Mouse (Mus musculus) heart, embryonic 14.5 days (tissue): ENCODE data around the gene Irak4. TPM values are rescaled to one million over a fixed set of nuclear protein-coding genes. Genes with fewer than 3 reads are reported as not detected.
A peak's percentile ranks its signal among the peaks of the same experiment; 100 is the strongest.

Experiments
- ATAC-seq: fragments of 200-750 bp; cut with Nextera tagmentation; 2 replicates; pipeline ENCODE4 v1.8.0; 2017; ENCODE audit warnings: low read depth, moderate TSS enrichment; ENCODE audit not compliant: insufficient number of reproducible peaks, insufficient read depth, low FRiP score
- H3K27ac ChIP-seq, 2 experiments: fragments of 200-500 bp in 1 of 2; fragments of 300-500 bp in 1 of 2; sonication (generic) in 1 of 2; replicated peaks in 1 of 2; 2 replicates each; pipeline ENCODE4 v1.5.1; 2012 to 2014; ENCODE audit warnings: low read depth in 2 of 2, low read length in 2 of 2, control low read depth in 1 of 2, mild to moderate bottlenecking in 1 of 2, mixed read lengths in 1 of 2; ENCODE audit not compliant: control insufficient read depth in 1 of 2, insufficient read depth in 1 of 2
- H3K27me3 ChIP-seq: fragments of 300-500 bp; sonication (generic); 2 replicates; pipeline ENCODE4 v1.6.1; 2014; ENCODE audit warnings: mild to moderate bottlenecking, low read length, control low read depth; ENCODE audit not compliant: control insufficient read depth, insufficient read depth
- H3K36me3 ChIP-seq: fragments of 300-500 bp; sonication (generic); 2 replicates; pipeline ENCODE4 v1.6.1; 2014; ENCODE audit warnings: mild to moderate bottlenecking, control low read depth, low read length, mixed read lengths; ENCODE audit not compliant: control insufficient read depth, insufficient read depth
- H3K4me1 ChIP-seq, 2 experiments: fragments of 200-500 bp in 1 of 2; fragments of 300-500 bp in 1 of 2; sonication (generic) in 1 of 2; 2 replicates each; pipeline ENCODE4 v1.6.1; 2012 to 2014; ENCODE audit warnings: low read length in 2 of 2, control low read depth in 1 of 2, mixed read lengths in 1 of 2; ENCODE audit not compliant: control insufficient read depth in 2 of 2, insufficient read depth in 2 of 2
- H3K4me2 ChIP-seq: fragments of 300-500 bp; sonication (generic); 2 replicates; pipeline ENCODE4 v1.6.1; 2014; ENCODE audit warnings: mild to moderate bottlenecking, low read length
- H3K4me3 ChIP-seq, 2 experiments: fragments of 200-500 bp in 1 of 2; fragments of 300-500 bp in 1 of 2; sonication (generic) in 1 of 2; 2 replicates each; pipeline ENCODE4 v1.5.1; 2012 to 2014; ENCODE audit warnings: low read length in 2 of 2, mild to moderate bottlenecking in 2 of 2, control low read depth in 1 of 2, low read depth in 1 of 2, moderate library complexity in 1 of 2; ENCODE audit not compliant: control insufficient read depth in 1 of 2, insufficient read depth in 1 of 2
- H3K9ac ChIP-seq: fragments of 300-500 bp; sonication (generic); 2 replicates; pipeline ENCODE4 v1.6.1; 2014; ENCODE audit warnings: mild to moderate bottlenecking, low read length
- H3K9me3 ChIP-seq: fragments of 300-500 bp; sonication (generic); 2 replicates; pipeline ENCODE4 v1.6.1; 2016; ENCODE audit warnings: low read length, control low read depth; ENCODE audit not compliant: control insufficient read depth
- WGBS: fragments of 180-500 bp; shearing (Covaris S2); extraction: QIAGEN DNeasy Blood & Tissue Kit; methylation state at CpG from one replicate; pipeline ENCODE4 v1.1.7; 2014; 5-methylcytosine and 5-hydroxymethylcytosine counted together
- polyA plus RNA-seq: library from polyadenylated mRNA; unstranded; fragments of >200 nt; fragmentation: Nextera tagmentation; extraction: Ambion mirVana; gene quantifications from 2 replicates; pipeline ENCODE4 v1.2.1, GENCODE M21; 2014

Gene Irak4
- polyA plus RNA-seq, 1 experiment from 2014 or later: 3.8 TPM

- peak overlapping the region in 1 of 2 experiments; percentile 66; a peak in 2 of 4 replicates for H3K27ac ChIP-seq
- WGBS: 11% methylated on average over 18 of the region's 22 CpGs
- no peaks in the 10 kb centered on the region for H3K27me3 ChIP-seq
- peak; percentile 77 for ATAC-seq
- peak overlapping the region; percentile 93 to 96 for H3K4me3 ChIP-seq
- peaks cover 2 to 4% of the 10 kb centered on the region in 2 experiments; a peak in 2 of 4 replicates for H3K4me1 ChIP-seq
- H3K36me3 ChIP-seq: 0 out of 2 replicates have a peak, but pooled peaks cover 3% of the 10 kb centered on the region
- H3K9ac ChIP-seq: peak overlapping the region; percentile 84
- H3K4me2 ChIP-seq: peak overlapping the region; percentile 84
- H3K9me3 ChIP-seq: no peaks in the 10 kb centered on the region
Measured at GRCm38 (mm10) chr15:94542567-94543408, 655 bp upstream of the Irak4 start.

- ATAC-seq: no peak
- H3K4me1 ChIP-seq: peaks cover 2 to 4% of the 10 kb centered on the region in 2 experiments; a peak in 2 of 4 replicates
- H3K36me3 ChIP-seq: 0 out of 2 replicates have a peak, but pooled peaks cover 1% of the 10 kb centered on the region
- peak overlapping the region; percentile 84 for H3K9ac ChIP-seq
- H3K4me3 ChIP-seq: peak overlapping the region; percentile 93 to 96
- 42% methylated on average over 9 of the region's 9 CpGs for WGBS
- peak overlapping the region; percentile 66 to 73; a peak in 3 of 4 replicates for H3K27ac ChIP-seq
- no peaks in the 10 kb centered on the region for H3K9me3 ChIP-seq
- H3K27me3 ChIP-seq: no peaks in the 10 kb centered on the region
- H3K4me2 ChIP-seq: peak overlapping the region; percentile 84
Measured at GRCm38 (mm10) chr15:94544052-94544636, 701 bp downstream of the Irak4 start.

GRCm38 (mm10) chr15:94544844-94545243 lies 1.4 kb downstream of the Irak4 start:
- Histone ChIP-seq H3K4me1 (peaks cover 2 to 4% of the 10 kb centered on the region in 2 experiments; a peak in 2 of 4 replicates), H3K4me2 (no peak overlapping the region), H3K27me3 (no peaks in the 10 kb centered on the region), H3K36me3 (no peaks in the 10 kb centered on the region), H3K4me3 (no peak overlapping the region), H3K9ac (no peak overlapping the region), H3K9me3 (0 out of 2 replicates have a peak, but pooled peaks cover 2% of the 10 kb centered on the region), H3K27ac (no peak overlapping the region)
- ATAC-seq: no peak
- 86% methylated on average over 4 of the region's 4 CpGs for WGBS

GRCm38 (mm10) chr15:94553536-94553935 lies 10.1 kb downstream of the Irak4 start:
- Histone ChIP-seq H3K9ac (no peak overlapping the region), H3K36me3 (no peaks in the 10 kb centered on the region), H3K4me2 (no peak overlapping the region), H3K4me3 (no peak overlapping the region), H3K9me3 (0 out of 2 replicates have a peak, but pooled peaks cover 11% of the 10 kb centered on the region), H3K27ac (no peak overlapping the region), H3K4me1 (no peaks in the 10 kb centered on the region), H3K27me3 (no peaks in the 10 kb centered on the region)
- 88% methylated on average over 9 of the region's 9 CpGs for WGBS
- no peak for ATAC-seq

GRCm38 (mm10) chr15:94557442-94557841 lies 14.0 kb downstream of the Irak4 start:
- H3K27ac ChIP-seq: no peak overlapping the region
- H3K4me3 ChIP-seq: no peak overlapping the region
- WGBS: 24% methylated on average over 7 of the region's 7 CpGs
- no peak overlapping the region for H3K4me2 ChIP-seq
- no peaks in the 10 kb centered on the region for H3K36me3 ChIP-seq
- H3K27me3 ChIP-seq: no peaks in the 10 kb centered on the region
- no peaks in the 10 kb centered on the region for H3K9me3 ChIP-seq
- no peak overlapping the region for H3K9ac ChIP-seq
- no peak for ATAC-seq
- no peaks in the 10 kb centered on the region for H3K4me1 ChIP-seq

GRCm38 (mm10) chr15:94558895-94559656 lies 15.6 kb downstream of the Irak4 start:
- no peak for ATAC-seq
- H3K4me1 ChIP-seq: no peaks in the 10 kb centered on the region
- H3K9ac ChIP-seq: no peak overlapping the region
- no peaks in the 10 kb centered on the region for H3K9me3 ChIP-seq
- whole genome bisulfite sequencing: 63% methylated on average over 17 of the region's 17 CpGs
- no peak overlapping the region for H3K4me3 ChIP-seq
- no peak overlapping the region for H3K27ac ChIP-seq
- H3K27me3 ChIP-seq: no peaks in the 10 kb centered on the region
- H3K4me2 ChIP-seq: no peak overlapping the region
- H3K36me3 ChIP-seq: no peaks in the 10 kb centered on the region

GRCm38 (mm10) chr15:94564909-94565308 lies 21.5 kb downstream of the Irak4 start:
- no peak overlapping the region for H3K4me3 ChIP-seq
- no peaks in the 10 kb centered on the region for H3K36me3 ChIP-seq
- H3K9ac ChIP-seq: no peak overlapping the region
- H3K27me3 ChIP-seq: no peaks in the 10 kb centered on the region
- no peak overlapping the region for H3K27ac ChIP-seq
- H3K4me1 ChIP-seq: no peaks in the 10 kb centered on the region
- no peak for ATAC-seq
- WGBS: 79% methylated on average over 2 of the region's 2 CpGs
- no peaks in the 10 kb centered on the region for H3K9me3 ChIP-seq
- H3K4me2 ChIP-seq: no peak overlapping the region
